13 mouse cellular contexts compared by ENCODE assay signal in genomic region chr9:30716421-30717170, GRCm38 (mm10).
DNase-seq lines count a peak whose midpoint lies in the region; ATAC-seq lines count a peak whose summit lies in the region.
"Had no signal": no experiment of that assay in that cellular context is flagged by ENCODE, and none has a peak within 500 bp of the region (broad histone marks: within the 10 kb centered on the region; RNA-seq: fewer than 3 reads in every experiment).

No protein-coding gene starts in this region.

- peaks cover 4% of the 10 kb centered on the region for H3K4me1 ChIP-seq in lung, embryonic 15.5 days

- ATAC-seq in lung, embryonic 15.5 days (ENCODE audit: borderline replicate concordance, extremely low read depth, low FRiP score, low TSS enrichment): no peak; the same call in 1 of the 2 replicates

- H3K9ac ChIP-seq in lung, embryonic 15.5 days: no peak overlapping the region

- H3K27ac ChIP-seq in lung, embryonic 15.5 days: 0 out of 2 replicates have a peak overlapping the region, but pooled peaks have one; percentile 4
- H3K27ac ChIP-seq: gastrocnemius, adult 2 months; macrophage had no signal

- no peaks in the 10 kb centered on the region for H3K27me3 ChIP-seq in lung, embryonic 15.5 days
- H3K27me3 ChIP-seq: CH12.LX had no signal

- no peak overlapping the region for H3K4me2 ChIP-seq in lung, embryonic 15.5 days

- 47% methylated on average over 8 of the region's 8 CpGs for WGBS in lung, embryonic 15.5 days

- no peaks in the 10 kb centered on the region for H3K9me3 ChIP-seq in lung, embryonic 15.5 days

- H3K4me3 ChIP-seq in lung, embryonic 15.5 days: no peak overlapping the region
- H3K4me3 ChIP-seq: gastrocnemius, adult 2 months; myocyte had no signal

- H3K36me3 ChIP-seq in lung, embryonic 15.5 days: no peaks in the 10 kb centered on the region

- DNase-seq in layer of hippocampus, adult 11-12 months (ENCODE audit: low spot score): peak; percentile 8
- DNase-seq in layer of hippocampus, postnatal 25 days (ENCODE audit: extremely low spot score in 1 of 2, low spot score in 1 of 2): no peak
- DNase-seq in cerebellum, adult 18-20 months: peak; percentile 20 to 26
- peak; percentile 7 to 16 for DNase-seq in cerebellum, postnatal 36 days
- DNase-seq in kidney, postnatal 25 days: no peak
- no peak for DNase-seq in kidney, postnatal 14 days
- DNase-seq in T-cell, adult 2 months (ENCODE audit: low spot score): no peak
- DNase-seq: gastrocnemius, adult 2 months; kidney, adult 8-10 months had no signal

Comparison
In these comparisons a context has a peak if more than half of its experiments do, and no peak if none do; other contexts are left out.
1. DNase-seq: peak in layer of hippocampus, adult 11-12 months (single experiment), cerebellum, adult 18-20 months (2 of 2) and cerebellum, postnatal 36 days (2 of 2); none in layer of hippocampus, postnatal 25 days (0 of 2), kidney, postnatal 25 days (0 of 2), kidney, postnatal 14 days (single experiment) and T-cell, adult 2 months (single experiment).